Mouse (Mus musculus) kidney, embryonic 14.5 days (tissue): Measurements from ENCODE around the gene Gm45623. TPM values are rescaled to one million over a fixed set of nuclear protein-coding genes. Genes with fewer than 3 reads are reported as not detected.

Experiments
- ATAC-seq: fragments of 200-750 bp; cut with Nextera tagmentation; 2 replicates; pipeline ENCODE4 v1.8.0; 2017; ENCODE audit warnings: moderate number of reproducible peaks, mild to moderate bottlenecking, moderate TSS enrichment, moderate library complexity; ENCODE audit not compliant: low FRiP score, low TSS enrichment
- H3K27ac ChIP-seq: fragments of 300-500 bp; sonication (generic); 2 replicates; pipeline ENCODE4 v1.5.1; 2014; ENCODE audit warnings: low read depth, mild to moderate bottlenecking, low read length, moderate library complexity, mixed read lengths
- H3K27me3 ChIP-seq: fragments of 300-500 bp; sonication (generic); 2 replicates; pipeline ENCODE4 v1.6.1; 2014; ENCODE audit warnings: mild to moderate bottlenecking, low read length; ENCODE audit not compliant: control insufficient read depth, insufficient read depth
- H3K36me3 ChIP-seq: fragments of 300-500 bp; sonication (generic); 2 replicates; pipeline ENCODE4 v1.6.1; 2014; ENCODE audit warnings: low read length, mixed read lengths; ENCODE audit not compliant: control insufficient read depth, insufficient read depth
- H3K4me1 ChIP-seq: fragments of 300-500 bp; sonication (generic); 2 replicates; pipeline ENCODE4 v1.6.1; 2014; ENCODE audit warnings: low read length, mixed read lengths; ENCODE audit not compliant: control insufficient read depth, insufficient read depth
- H3K4me2 ChIP-seq: fragments of 300-500 bp; sonication (generic); replicated peaks from 2 replicates; pipeline ENCODE4 v1.6.1; 2014; ENCODE audit warnings: low read depth, mild to moderate bottlenecking, low read length
- H3K4me3 ChIP-seq: fragments of 300-500 bp; sonication (generic); 2 replicates; pipeline ENCODE4 v1.5.1; 2014; ENCODE audit warnings: mild to moderate bottlenecking, low read length
- H3K9ac ChIP-seq: fragments of 300-500 bp; sonication (generic); 2 replicates; pipeline ENCODE4 v1.6.1; 2014; ENCODE audit warnings: low read depth, mild to moderate bottlenecking, low read length, moderate library complexity
- H3K9me3 ChIP-seq: fragments of 300-500 bp; sonication (generic); 2 replicates; pipeline ENCODE4 v1.6.1; 2016; ENCODE audit warnings: low read length; ENCODE audit not compliant: control insufficient read depth
- WGBS: fragments of 180-500 bp; shearing (Covaris S2); extraction: QIAGEN DNeasy Blood & Tissue Kit; methylation state at CpG from one replicate; pipeline ENCODE4 v1.1.7; 2014; 5-methylcytosine and 5-hydroxymethylcytosine counted together
- polyA plus RNA-seq: library from polyadenylated mRNA; unstranded; fragments of >200 nt; fragmentation: Nextera tagmentation; extraction: Ambion mirVana; gene quantifications from 2 replicates; pipeline ENCODE4 v1.2.1, GENCODE M21; 2014

The Gm45623 gene
- polyA plus RNA-seq, 1 experiment from 2014 or later = 0.15 TPM

DNA sequence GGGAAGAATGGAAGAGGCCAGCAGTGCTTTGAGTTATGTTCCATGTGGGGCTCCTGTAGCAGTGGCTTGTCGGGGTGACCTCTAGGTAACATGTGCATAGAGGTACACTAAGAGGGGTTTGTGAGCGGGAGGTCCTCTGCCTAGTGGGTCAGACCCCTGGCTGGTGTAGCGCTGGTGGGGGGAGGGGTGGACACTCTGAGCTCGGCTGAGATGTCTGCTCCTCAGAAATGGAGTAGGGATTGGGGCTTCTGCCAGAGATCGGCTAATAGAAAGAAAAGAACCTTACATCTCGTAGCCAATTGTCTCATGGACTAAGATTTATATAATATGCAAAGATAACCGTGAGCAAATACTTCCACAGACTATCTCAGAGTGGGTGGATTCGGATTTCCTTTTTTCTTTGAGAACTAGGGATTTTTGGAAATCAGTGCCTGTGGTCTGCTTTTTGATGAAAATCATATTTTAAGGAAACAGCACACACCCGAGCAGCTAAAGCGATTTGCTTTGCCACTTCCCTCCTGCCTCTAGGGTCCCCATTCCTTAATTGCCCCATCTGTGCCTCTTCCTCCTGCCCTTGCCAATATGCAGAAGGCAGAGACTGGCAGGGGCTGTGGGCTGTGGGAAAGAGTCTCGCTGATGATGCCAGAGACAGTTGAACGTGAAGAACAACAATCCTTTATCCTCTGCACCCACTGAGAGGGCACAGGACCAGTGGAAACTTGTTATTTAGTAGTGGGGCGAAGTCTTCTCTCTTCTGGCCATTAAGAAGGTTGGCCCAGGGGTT is 9.0 kb upstream of the Gm45623 start:
- Histone ChIP-seq H3K27ac (no peak overlapping the region), H3K36me3 (no peaks in the 10 kb centered on the region), H3K4me3 (no peak overlapping the region), H3K9ac (no peak overlapping the region), H3K27me3 (peaks cover 3% of the 10 kb centered on the region; the same call in 1 of the 2 replicates), H3K4me2 (no peak overlapping the region), H3K4me1 (peaks cover 6% of the 10 kb centered on the region; the same call in 1 of the 2 replicates), H3K9me3 (no peaks in the 10 kb centered on the region)
- ATAC-seq = no peak
- WGBS = 39% methylated on average over 13 of the region's 13 CpGs

GRCm38 (mm10) chr13:56758492-56758891 is 4.9 kb upstream of the Gm45623 start:
- peak; percentile 56; the same call in 1 of the 2 replicates for ATAC-seq
- Histone ChIP-seq H3K4me1 (0 out of 2 replicates have a peak, but pooled peaks cover under 1% of the 10 kb centered on the region), H3K9me3 (no peaks in the 10 kb centered on the region), H3K4me2 (no peak overlapping the region), H3K36me3 (no peaks in the 10 kb centered on the region), H3K27me3 (peaks cover 17% of the 10 kb centered on the region), H3K4me3 (no peak overlapping the region), H3K9ac (no peak overlapping the region), H3K27ac (no peak overlapping the region)
- 33% methylated on average over 6 of the region's 6 CpGs for WGBS

DNA sequence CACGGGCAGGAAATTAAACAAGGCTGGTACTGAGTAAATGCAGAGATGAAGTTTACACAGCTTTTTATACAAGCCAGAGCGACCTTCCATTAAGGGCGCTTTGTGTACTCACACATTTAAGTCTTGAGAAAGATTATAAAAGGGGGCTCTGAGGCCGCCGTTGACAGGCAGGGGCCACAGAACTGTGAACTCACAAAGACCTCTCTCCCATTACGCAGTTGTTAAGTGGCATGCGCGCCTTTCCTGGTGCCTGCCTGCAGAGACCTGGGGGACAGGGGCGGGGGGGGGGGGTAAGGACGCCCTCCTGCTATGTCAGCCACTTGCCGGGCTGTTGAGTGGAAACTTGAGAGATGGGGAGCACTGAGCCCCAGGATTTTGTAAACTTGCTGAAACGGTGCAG is 3.6 kb upstream of the Gm45623 start:
- Histone ChIP-seq H3K27me3 (peaks cover 27% of the 10 kb centered on the region), H3K4me2 (no peak overlapping the region)
- no peak for ATAC-seq

DNA sequence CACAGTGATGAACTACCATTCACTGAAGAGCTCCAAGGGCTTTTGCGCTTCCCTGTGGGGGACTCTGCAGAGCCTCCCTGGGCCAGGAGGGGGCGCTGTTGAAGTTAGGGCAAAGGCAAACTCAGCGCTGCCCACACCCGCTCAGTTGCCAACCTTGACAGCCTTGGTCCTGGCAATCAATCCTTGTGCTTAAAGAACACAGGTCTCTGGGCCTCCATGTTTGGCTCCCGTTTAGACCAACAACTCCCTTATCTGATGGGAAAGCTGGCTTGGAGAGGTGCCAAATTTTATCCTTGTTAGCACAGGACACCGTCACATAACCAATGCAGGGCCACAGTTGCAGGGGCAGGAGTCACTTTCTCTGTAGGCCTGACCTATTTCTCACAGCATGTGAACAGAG is 2.2 kb upstream of the Gm45623 start:
- Histone ChIP-seq H3K4me1 (peaks cover 11% of the 10 kb centered on the region; the same call in 1 of the 2 replicates), H3K27ac (no peak overlapping the region)
- WGBS = 60% methylated on average over 6 of the region's 6 CpGs

More for the DNA sequence above, 3.6 kb upstream of the Gm45623 start:
- 52% methylated on average over 12 of the region's 12 CpGs for WGBS
- no peak overlapping the region for H3K27ac ChIP-seq
- H3K4me1 ChIP-seq = peaks cover 11% of the 10 kb centered on the region; the same call in 1 of the 2 replicates
- H3K36me3 ChIP-seq = no peaks in the 10 kb centered on the region
- H3K4me3 ChIP-seq = no peak overlapping the region
- H3K9me3 ChIP-seq = no peaks in the 10 kb centered on the region
- no peak overlapping the region for H3K9ac ChIP-seq

GRCm38 (mm10) chr13:56752474-56753191 is 994 bp downstream of the Gm45623 start:
- H3K4me3 ChIP-seq = peak overlapping the region; percentile 50
- H3K9me3 ChIP-seq = no peaks in the 10 kb centered on the region
- WGBS = 1% methylated on average over 41 of the region's 41 CpGs
- peak overlapping the region; percentile 94 for H3K4me2 ChIP-seq
- ATAC-seq = 0 out of 2 replicates have a peak, but pooled peaks have one; percentile 32
- H3K27me3 ChIP-seq = peaks cover 38% of the 10 kb centered on the region
- no peaks in the 10 kb centered on the region for H3K36me3 ChIP-seq
- peak overlapping the region; percentile 45 for H3K9ac ChIP-seq
- no peak overlapping the region for H3K27ac ChIP-seq
- H3K4me1 ChIP-seq = peaks cover 11% of the 10 kb centered on the region; the same call in 1 of the 2 replicates

More for the DNA sequence above, 2.2 kb upstream of the Gm45623 start:
- Histone ChIP-seq H3K4me3 (no peak overlapping the region), H3K9ac (no peak overlapping the region), H3K36me3 (no peaks in the 10 kb centered on the region), H3K9me3 (no peaks in the 10 kb centered on the region), H3K4me2 (no peak overlapping the region), H3K27me3 (peaks cover 35% of the 10 kb centered on the region)
- no peak for ATAC-seq

- H3K27me3 ChIP-seq = peaks cover 38% of the 10 kb centered on the region
These were observed 1.9 kb downstream of the Gm45623 start for GRCm38 (mm10) chr13:56751774-56752173.

DNA sequence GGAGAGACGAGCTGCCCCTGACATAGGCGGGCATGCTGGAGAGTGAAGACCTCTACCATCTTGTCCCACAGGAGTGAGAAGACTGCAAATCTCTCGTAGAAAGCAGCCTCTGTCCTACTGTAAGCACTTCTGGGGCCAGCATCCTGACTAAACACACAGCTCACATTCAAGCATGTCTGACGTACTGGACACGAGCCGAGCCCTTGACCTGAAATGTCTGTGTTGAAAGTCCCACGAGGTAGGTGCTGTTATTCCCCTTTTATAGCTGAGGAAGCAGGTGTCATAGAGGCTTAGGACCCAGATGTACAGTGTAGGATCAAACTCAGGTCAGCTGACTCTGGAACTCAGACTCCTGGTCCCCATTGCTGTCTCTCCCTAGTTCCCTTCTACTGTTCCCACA is 4.2 kb downstream of the Gm45623 start:
- ATAC-seq = no peak
- Histone ChIP-seq H3K4me3 (no peak overlapping the region), H3K27me3 (peaks cover 33% of the 10 kb centered on the region), H3K36me3 (no peaks in the 10 kb centered on the region), H3K27ac (no peak overlapping the region), H3K4me2 (no peak overlapping the region), H3K4me1 (peaks cover 11% of the 10 kb centered on the region; the same call in 1 of the 2 replicates), H3K9me3 (no peaks in the 10 kb centered on the region), H3K9ac (no peak overlapping the region)
- whole genome bisulfite sequencing = 74% methylated on average over 7 of the region's 7 CpGs

More at GRCm38 (mm10) chr13:56751774-56752173, 1.9 kb downstream of the Gm45623 start:
- Histone ChIP-seq H3K4me2 (no peak overlapping the region), H3K27ac (no peak overlapping the region), H3K9ac (no peak overlapping the region), H3K4me1 (peaks cover 11% of the 10 kb centered on the region; the same call in 1 of the 2 replicates), H3K36me3 (no peaks in the 10 kb centered on the region), H3K9me3 (no peaks in the 10 kb centered on the region), H3K4me3 (no peak overlapping the region)
- 39% methylated on average over 5 of the region's 5 CpGs for WGBS
- no peak for ATAC-seq

DNA sequence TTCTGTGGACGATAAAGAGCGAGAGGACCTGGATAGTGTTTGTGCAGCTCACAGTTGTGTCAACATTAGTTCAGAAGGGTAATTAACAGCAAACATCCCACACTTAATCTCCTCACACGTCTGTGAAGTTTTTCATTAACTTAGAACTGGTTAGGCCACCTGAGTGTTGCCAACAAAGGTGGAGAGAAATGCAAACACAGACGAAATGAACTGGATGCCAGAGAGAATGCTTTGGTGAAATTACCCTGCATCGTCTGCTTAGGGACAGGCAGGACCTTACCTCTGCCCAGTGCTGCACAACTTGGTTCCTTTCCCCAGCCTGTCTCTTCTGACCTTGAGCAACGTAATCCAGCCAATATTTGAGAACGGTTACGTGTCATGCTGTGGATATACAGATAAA is 6.1 kb downstream of the Gm45623 start:
- no peak overlapping the region for H3K4me2 ChIP-seq
- H3K27ac ChIP-seq = no peak overlapping the region
- no peaks in the 10 kb centered on the region for H3K9me3 ChIP-seq
- WGBS = 53% methylated on average over 8 of the region's 8 CpGs
- H3K4me1 ChIP-seq = 0 out of 2 replicates have a peak, but pooled peaks cover under 1% of the 10 kb centered on the region
- no peak for ATAC-seq
- no peak overlapping the region for H3K9ac ChIP-seq
- no peak overlapping the region for H3K4me3 ChIP-seq
- 0 out of 2 replicates have a peak, but pooled peaks cover 3% of the 10 kb centered on the region for H3K36me3 ChIP-seq
- H3K27me3 ChIP-seq = peaks cover 15% of the 10 kb centered on the region
